Mouse (Mus musculus) embryonic facial prominence, embryonic 12.5 days (tissue): ENCODE measurements around the gene Kctd14. TPM values are rescaled to one million over a fixed set of nuclear protein-coding genes. Genes with fewer than 3 reads are reported as not detected.
"Not testable (repeated sequence)": the region's sequence is repeated elsewhere in the genome, so short reads cannot be mapped to it uniquely, and the experiment has no call there.

Experiments
- ATAC-seq: fragments of 200-750 bp; cut with Nextera tagmentation; 2 replicates; pipeline ENCODE4 v1.8.0; 2017; ENCODE audit not compliant: insufficient number of reproducible peaks, insufficient read depth, low FRiP score, low TSS enrichment
- H3K27ac ChIP-seq: fragments of 300-500 bp; sonication (generic); 2 replicates; pipeline ENCODE4 v1.5.1; 2016; ENCODE audit warnings: mild to moderate bottlenecking
- H3K27me3 ChIP-seq: fragments of 300-500 bp; sonication (generic); 2 replicates; pipeline ENCODE4 v1.6.1; 2016; ENCODE audit warnings: mild to moderate bottlenecking, moderate library complexity
- H3K36me3 ChIP-seq: fragments of 300-500 bp; sonication (generic); 2 replicates; pipeline ENCODE4 v1.6.1; 2016; ENCODE audit warnings: mild to moderate bottlenecking
- H3K4me1 ChIP-seq: fragments of 300-500 bp; sonication (generic); 2 replicates; pipeline ENCODE4 v1.6.1; 2016
- H3K4me2 ChIP-seq: fragments of 300-500 bp; sonication (generic); replicated peaks from 2 replicates; pipeline ENCODE4 v1.6.1; 2016; ENCODE audit warnings: mild to moderate bottlenecking, moderate library complexity
- H3K4me3 ChIP-seq: fragments of 300-500 bp; sonication (generic); 2 replicates; pipeline ENCODE4 v1.5.1; 2016; ENCODE audit warnings: mild to moderate bottlenecking
- H3K9ac ChIP-seq: fragments of 300-500 bp; sonication (generic); 2 replicates; pipeline ENCODE4 v1.6.1; 2016; ENCODE audit warnings: mild to moderate bottlenecking, moderate library complexity
- H3K9me3 ChIP-seq: fragments of 300-500 bp; sonication (generic); 2 replicates; pipeline ENCODE4 v1.6.1; 2016; ENCODE audit warnings: mild to moderate bottlenecking, moderate library complexity
- WGBS: fragments of 180-500 bp; shearing (Covaris S2); methylation state at CpG from one replicate; pipeline ENCODE4 v1.1.7; 2016; 5-methylcytosine and 5-hydroxymethylcytosine counted together
- polyA plus RNA-seq: library from polyadenylated mRNA; unstranded; fragments of >200 nt; fragmentation: Nextera tagmentation; extraction: Ambion mirVana; gene quantifications from 2 replicates; pipeline ENCODE4 v1.2.1, GENCODE M21; 2016

The Kctd14 gene
- polyA plus RNA-seq, 1 experiment from 2014 or later, result 2.2 TPM

GRCm38 (mm10) chr7:97420406-97420805, 30.7 kb upstream of the Kctd14 start:
- H3K4me3 ChIP-seq, result no peak overlapping the region
- WGBS, result 43% methylated on average over 1 of the region's 1 CpGs
- H3K27me3 ChIP-seq, result no peaks in the 10 kb centered on the region
- ATAC-seq, result no peak
- no peaks in the 10 kb centered on the region for H3K9me3 ChIP-seq
- H3K27ac ChIP-seq, result no peak overlapping the region
- no peak overlapping the region; the same call in 1 of the 2 replicates for H3K9ac ChIP-seq
- 0 out of 2 replicates have a peak, but pooled peaks cover 3% of the 10 kb centered on the region for H3K4me1 ChIP-seq
- no peak overlapping the region for H3K4me2 ChIP-seq
- no peaks in the 10 kb centered on the region for H3K36me3 ChIP-seq

- no peaks in the 10 kb centered on the region for H3K9me3 ChIP-seq
- H3K27ac ChIP-seq, result no peak overlapping the region
- no peaks in the 10 kb centered on the region for H3K4me1 ChIP-seq
- ATAC-seq, result no peak
- no peaks in the 10 kb centered on the region for H3K36me3 ChIP-seq
- 81% methylated on average over 8 of the region's 8 CpGs for WGBS
- no peaks in the 10 kb centered on the region for H3K27me3 ChIP-seq
- no peak overlapping the region for H3K4me2 ChIP-seq
- H3K4me3 ChIP-seq, result no peak overlapping the region
- no peak overlapping the region; the same call in 1 of the 2 replicates for H3K9ac ChIP-seq
These were observed 30.0 kb upstream of the Kctd14 start for GRCm38 (mm10) chr7:97420958-97421651.

GRCm38 (mm10) chr7:97423754-97424153, 27.4 kb upstream of the Kctd14 start:
- no peaks in the 10 kb centered on the region for H3K36me3 ChIP-seq
- H3K9me3 ChIP-seq, result no peaks in the 10 kb centered on the region
- no peak overlapping the region for H3K4me3 ChIP-seq
- no peak overlapping the region for H3K27ac ChIP-seq
- no peak overlapping the region for H3K9ac ChIP-seq
- no peak overlapping the region for H3K4me2 ChIP-seq
- ATAC-seq, result no peak
- H3K27me3 ChIP-seq, result no peaks in the 10 kb centered on the region
- 47% methylated on average over 5 of the region's 5 CpGs for WGBS
- no peaks in the 10 kb centered on the region for H3K4me1 ChIP-seq

- 10% methylated on average over 12 of the region's 12 CpGs for WGBS
- no peak overlapping the region for H3K4me3 ChIP-seq
These were observed 26.4 kb upstream of the Kctd14 start for GRCm38 (mm10) chr7:97424621-97425245.

GRCm38 (mm10) chr7:97426566-97426965, 24.6 kb upstream of the Kctd14 start:
- H3K4me1 ChIP-seq, result peaks cover 13% of the 10 kb centered on the region
- H3K27me3 ChIP-seq, result no peaks in the 10 kb centered on the region
- H3K4me2 ChIP-seq, result no peak overlapping the region
- no peaks in the 10 kb centered on the region for H3K36me3 ChIP-seq
- ATAC-seq, result no peak
- 77% methylated on average over 6 of the region's 6 CpGs for WGBS
- no peak overlapping the region for H3K4me3 ChIP-seq
- no peaks in the 10 kb centered on the region for H3K9me3 ChIP-seq
- H3K27ac ChIP-seq, result no peak overlapping the region
- no peak overlapping the region for H3K9ac ChIP-seq

More at GRCm38 (mm10) chr7:97424621-97425245, 26.4 kb upstream of the Kctd14 start:
- H3K36me3 ChIP-seq, result no peaks in the 10 kb centered on the region
- no peaks in the 10 kb centered on the region for H3K27me3 ChIP-seq
- H3K27ac ChIP-seq, result no peak overlapping the region
- H3K4me2 ChIP-seq, result no peak overlapping the region
- no peak overlapping the region; the same call in 1 of the 2 replicates for H3K9ac ChIP-seq
- no peaks in the 10 kb centered on the region for H3K9me3 ChIP-seq
- peak; percentile 61; the same call in 1 of the 2 replicates for ATAC-seq
- peaks cover 4% of the 10 kb centered on the region for H3K4me1 ChIP-seq

GRCm38 (mm10) chr7:97427296-97427695, 23.8 kb upstream of the Kctd14 start:
- H3K9ac ChIP-seq, result no peak overlapping the region
- H3K27ac ChIP-seq, result no peak overlapping the region
- 83% methylated on average over 6 of the region's 6 CpGs for WGBS
- H3K4me1 ChIP-seq, result peaks cover 13% of the 10 kb centered on the region
- H3K27me3 ChIP-seq, result no peaks in the 10 kb centered on the region
- H3K4me3 ChIP-seq, result no peak overlapping the region
- H3K36me3 ChIP-seq, result no peaks in the 10 kb centered on the region
- H3K9me3 ChIP-seq, result no peaks in the 10 kb centered on the region
- no peak for ATAC-seq
- no peak overlapping the region for H3K4me2 ChIP-seq

GRCm38 (mm10) chr7:97427778-97428420, 23.2 kb upstream of the Kctd14 start:
- Histone ChIP-seq H3K9me3 (no peaks in the 10 kb centered on the region), H3K4me1 (peaks cover 13% of the 10 kb centered on the region), H3K27me3 (no peaks in the 10 kb centered on the region), H3K27ac (no peak overlapping the region), H3K9ac (no peak overlapping the region), H3K4me2 (no peak overlapping the region), H3K36me3 (no peaks in the 10 kb centered on the region), H3K4me3 (no peak overlapping the region)
- no peak for ATAC-seq
- 82% methylated on average over 5 of the region's 5 CpGs for WGBS

- Histone ChIP-seq H3K4me3 (no peak overlapping the region), H3K9ac (no peak overlapping the region), H3K27me3 (no peaks in the 10 kb centered on the region), H3K4me2 (peak overlapping the region; percentile 18; the same call in 1 of the 2 replicates), H3K36me3 (no peaks in the 10 kb centered on the region), H3K4me1 (peaks cover 13% of the 10 kb centered on the region), H3K27ac (peak overlapping the region; percentile 68), H3K9me3 (no peaks in the 10 kb centered on the region)
- under 1% methylated on average over 5 of the region's 5 CpGs for WGBS
- peak; percentile 69; the same call in 1 of the 2 replicates for ATAC-seq
These were observed 21.4 kb upstream of the Kctd14 start for GRCm38 (mm10) chr7:97429705-97430104.

GRCm38 (mm10) chr7:97433517-97433916, 17.6 kb upstream of the Kctd14 start:
- ATAC-seq, H3K9ac ChIP-seq, H3K27me3 ChIP-seq, H3K27ac ChIP-seq, H3K4me2 ChIP-seq, H3K36me3 ChIP-seq, H3K9me3 ChIP-seq, H3K4me3 ChIP-seq: not testable (repeated sequence)
- 74% methylated on average over 3 of the region's 3 CpGs for WGBS
- peaks cover 13% of the 10 kb centered on the region for H3K4me1 ChIP-seq

- H3K9ac ChIP-seq, result no peak overlapping the region
- no peak overlapping the region for H3K4me3 ChIP-seq
- peaks cover 12% of the 10 kb centered on the region for H3K4me1 ChIP-seq
- H3K27me3 ChIP-seq, result no peaks in the 10 kb centered on the region
- no peaks in the 10 kb centered on the region for H3K36me3 ChIP-seq
- no peak for ATAC-seq
- no peak overlapping the region for H3K4me2 ChIP-seq
- 80% methylated on average over 10 of the region's 10 CpGs for WGBS
- H3K27ac ChIP-seq, result no peak overlapping the region
- no peaks in the 10 kb centered on the region for H3K9me3 ChIP-seq
These were observed 16.6 kb upstream of the Kctd14 start for GRCm38 (mm10) chr7:97434517-97434916.

- H3K27ac ChIP-seq, result no peak overlapping the region
- no peak overlapping the region for H3K4me3 ChIP-seq
These were observed 12.1 kb upstream of the Kctd14 start for GRCm38 (mm10) chr7:97438986-97439385.

More at GRCm38 (mm10) chr7:97438986-97439385, 12.1 kb upstream of the Kctd14 start:
- Histone ChIP-seq H3K36me3 (no peaks in the 10 kb centered on the region), H3K4me2 (no peak overlapping the region), H3K27me3 (no peaks in the 10 kb centered on the region), H3K9ac (no peak overlapping the region), H3K4me1 (no peaks in the 10 kb centered on the region), H3K9me3 (no peaks in the 10 kb centered on the region; the same call in 1 of the 2 replicates)
- ATAC-seq, result no peak
